Mouse (Mus musculus) liver, embryonic 14.5 days (tissue): ENCODE measurements at regions not wholly inside any gene's neighbourhood (a gene's known extent, or its start where the extent isn't known, plus 50 kb on each side); places are given as distances from the start of the nearest gene placed in this dataset.

Experiments used
- ATAC-seq: fragments of 200-750 bp; cut with Nextera tagmentation; 2 replicates; pipeline ENCODE4 v1.8.0; 2017; ENCODE audit warnings: moderate number of reproducible peaks, mild to moderate bottlenecking, moderate library complexity; ENCODE audit not compliant: insufficient read depth
- DNase-seq, 3 experiments: peaks; one replicate each; pipeline ENCODE4 v3.0.0-alpha.2; 2012 to 2013; ENCODE audit warnings: low read depth in 3 of 3, low spot score in 3 of 3
- H3K27ac ChIP-seq: fragments of 300-500 bp; sonication (generic); 2 replicates; pipeline ENCODE4 v1.5.1; 2014; ENCODE audit warnings: moderate library complexity, mild to moderate bottlenecking, control low read depth, inconsistent platforms
- H3K27me3 ChIP-seq: fragments of 300-500 bp; sonication (generic); 2 replicates; pipeline ENCODE4 v1.6.1; 2014; ENCODE audit warnings: mild to moderate bottlenecking, low read length, moderate library complexity; ENCODE audit not compliant: control insufficient read depth, insufficient read depth
- H3K36me3 ChIP-seq: fragments of 300-500 bp; sonication (generic); replicated peaks from 2 replicates; pipeline ENCODE4 v1.6.1; 2014; ENCODE audit warnings: low read depth; ENCODE audit not compliant: control insufficient read depth, insufficient read depth
- H3K4me1 ChIP-seq, 2 experiments: fragments of 200-500 bp in 1 of 2; fragments of 300-500 bp in 1 of 2; sonication (generic) in 1 of 2; replicated peaks; 2 replicates each; pipeline ENCODE4 v1.6.1; 2012 to 2014; ENCODE audit warnings: antibody characterized with exemption in 1 of 2, inconsistent platforms in 1 of 2, low read length in 1 of 2; ENCODE audit not compliant: control insufficient read depth in 2 of 2, insufficient read depth in 2 of 2
- H3K4me2 ChIP-seq: fragments of 300-500 bp; sonication (generic); 2 replicates; pipeline ENCODE4 v1.6.1; 2014; ENCODE audit warnings: low read depth, mild to moderate bottlenecking, control low read depth, moderate library complexity
- H3K4me3 ChIP-seq, 2 experiments: fragments of 200-500 bp in 1 of 2; fragments of 300-500 bp in 1 of 2; sonication (generic) in 1 of 2; 2 replicates each; pipeline ENCODE4 v1.5.1; 2012 to 2014; ENCODE audit warnings: low read depth in 2 of 2, low read length in 2 of 2, mild to moderate bottlenecking in 2 of 2, control low read depth in 1 of 2, inconsistent platforms in 1 of 2, moderate library complexity in 1 of 2; ENCODE audit not compliant: insufficient read depth in 1 of 2
- H3K9ac ChIP-seq: fragments of 300-500 bp; sonication (generic); replicated peaks from 2 replicates; pipeline ENCODE4 v1.6.1; 2014; ENCODE audit warnings: mild to moderate bottlenecking, control low read depth, moderate library complexity
- H3K9me3 ChIP-seq: fragments of 300-500 bp; sonication (generic); 2 replicates; pipeline ENCODE4 v1.6.1; 2016; ENCODE audit warnings: low read length, mixed read lengths; ENCODE audit not compliant: control insufficient read depth
- CTCF ChIP-seq: IDR thresholded peaks from 2 replicates; pipeline ENCODE4 v1.5.1; 2016; ENCODE audit warnings: antibody characterized with exemption, low read depth, control low read depth
- EP300 ChIP-seq: IDR thresholded peaks from 2 replicates; pipeline ENCODE4 v1.6.1; 2016; ENCODE audit warnings: antibody characterized with exemption, low read depth
- WGBS: fragments of 180-500 bp; shearing (Covaris S2); extraction: QIAGEN DNeasy Blood & Tissue Kit; methylation state at CpG from one replicate; pipeline ENCODE4 v1.1.7; 2014; ENCODE audit not compliant: insufficient replicate concordance; 5-methylcytosine and 5-hydroxymethylcytosine counted together

- Histone ChIP-seq H3K9ac (no peak overlapping the region), H3K4me1 (no peaks in the 10 kb centered on the region), H3K36me3 (no peaks in the 10 kb centered on the region), H3K9me3 (no peaks in the 10 kb centered on the region), H3K27me3 (no peaks in the 10 kb centered on the region), H3K4me2 (no peak overlapping the region), H3K4me3 (no peak overlapping the region), H3K27ac (no peak overlapping the region)
- ATAC-seq (no peak), DNase-seq (no peak)
- 66% methylated on average over 6 of the region's 6 CpGs for WGBS
- TF ChIP-seq EP300 (no peak), CTCF (no peak)
Observed at GRCm38 (mm10) chr1:121046581-121046980, 285.8 kb downstream of the Insig2 start.

GRCm38 (mm10) chr1:121047406-121047805 lies 285.0 kb downstream of the Insig2 start:
- 49% methylated on average over 2 of the region's 2 CpGs for WGBS
- no peak for TF ChIP-seq CTCF
- no peak for TF ChIP-seq EP300
- H3K27ac ChIP-seq, result no peak overlapping the region
- H3K4me2 ChIP-seq, result no peak overlapping the region
- no peaks in the 10 kb centered on the region for H3K9me3 ChIP-seq
- H3K27me3 ChIP-seq, result no peaks in the 10 kb centered on the region
- H3K36me3 ChIP-seq, result no peaks in the 10 kb centered on the region
- no peaks in the 10 kb centered on the region for H3K4me1 ChIP-seq
- ATAC-seq (no peak), DNase-seq (no peak)
- no peak overlapping the region for H3K9ac ChIP-seq
- no peak overlapping the region for H3K4me3 ChIP-seq

- H3K27me3 ChIP-seq, result no peaks in the 10 kb centered on the region
- ATAC-seq (no peak), DNase-seq (no peak)
- H3K27ac ChIP-seq, result no peak overlapping the region
- H3K9ac ChIP-seq, result no peak overlapping the region
- TF ChIP-seq CTCF, result no peak
- TF ChIP-seq EP300, result no peak
- H3K4me3 ChIP-seq, result no peak overlapping the region
- no peaks in the 10 kb centered on the region for H3K9me3 ChIP-seq
- no peaks in the 10 kb centered on the region for H3K4me1 ChIP-seq
- WGBS, result 46% methylated on average over 4 of the region's 4 CpGs
- no peaks in the 10 kb centered on the region for H3K36me3 ChIP-seq
- no peak overlapping the region for H3K4me2 ChIP-seq
Observed at GRCm38 (mm10) chr1:121049684-121050083, 282.7 kb downstream of the Insig2 start.

GRCm38 (mm10) chr1:121050695-121051495 lies 281.5 kb downstream of the Insig2 start:
- DNase-seq, result no peak
- ATAC-seq, result no peak
- H3K4me2 ChIP-seq, result no peak overlapping the region
- H3K9ac ChIP-seq, result no peak overlapping the region
- no peak overlapping the region for H3K27ac ChIP-seq
- WGBS, result 40% methylated on average over 11 of the region's 12 CpGs
- no peaks in the 10 kb centered on the region for H3K27me3 ChIP-seq
- H3K9me3 ChIP-seq, result no peaks in the 10 kb centered on the region
- H3K4me3 ChIP-seq, result no peak overlapping the region
- H3K4me1 ChIP-seq, result no peaks in the 10 kb centered on the region
- H3K36me3 ChIP-seq, result no peaks in the 10 kb centered on the region
- TF ChIP-seq CTCF (no peak), EP300 (no peak)

GRCm38 (mm10) chr1:121051496-121052119 lies 280.8 kb downstream of the Insig2 start:
- Histone ChIP-seq H3K27ac (no peak overlapping the region), H3K4me1 (no peaks in the 10 kb centered on the region), H3K27me3 (no peaks in the 10 kb centered on the region), H3K4me2 (no peak overlapping the region), H3K9me3 (no peaks in the 10 kb centered on the region), H3K4me3 (no peak overlapping the region), H3K9ac (no peak overlapping the region), H3K36me3 (no peaks in the 10 kb centered on the region)
- WGBS, result 47% methylated on average over 6 of the region's 6 CpGs
- DNase-seq (no peak), ATAC-seq (no peak)
- no peak for TF ChIP-seq CTCF
